Mouse (Mus musculus) liver, adult (tissue): ENCODE data around the gene Rdh16f2.

Experiments
- GATA4 ChIP-seq: IDR thresholded peaks from 2 replicates; pipeline ENCODE4 v1.6.1; 2014; ENCODE audit warnings: mild to moderate bottlenecking, low read length; ENCODE audit not compliant: insufficient replicate concordance

The Rdh16f2 gene

DNA sequence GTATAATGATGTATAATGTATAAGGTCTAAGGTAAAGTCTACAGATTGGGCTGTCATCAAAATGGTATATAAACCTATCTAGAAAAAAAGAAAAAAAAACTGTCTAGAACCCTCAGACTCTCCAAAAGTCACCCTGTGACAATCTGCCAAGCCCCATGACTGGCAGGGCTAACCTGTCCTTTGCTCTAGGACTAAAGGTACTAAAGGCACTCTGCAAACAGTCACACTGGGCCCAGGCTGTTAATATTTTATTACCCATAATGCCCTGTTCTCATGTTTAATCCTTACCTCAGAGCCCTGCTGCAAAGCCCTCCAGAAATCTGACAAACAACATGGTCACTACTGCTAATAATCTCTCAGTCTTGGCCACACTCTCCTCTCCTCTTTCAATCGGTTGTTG is 20.3 kb downstream of the Rdh16f2 start:
- TF ChIP-seq GATA4 = no peak

DNA sequence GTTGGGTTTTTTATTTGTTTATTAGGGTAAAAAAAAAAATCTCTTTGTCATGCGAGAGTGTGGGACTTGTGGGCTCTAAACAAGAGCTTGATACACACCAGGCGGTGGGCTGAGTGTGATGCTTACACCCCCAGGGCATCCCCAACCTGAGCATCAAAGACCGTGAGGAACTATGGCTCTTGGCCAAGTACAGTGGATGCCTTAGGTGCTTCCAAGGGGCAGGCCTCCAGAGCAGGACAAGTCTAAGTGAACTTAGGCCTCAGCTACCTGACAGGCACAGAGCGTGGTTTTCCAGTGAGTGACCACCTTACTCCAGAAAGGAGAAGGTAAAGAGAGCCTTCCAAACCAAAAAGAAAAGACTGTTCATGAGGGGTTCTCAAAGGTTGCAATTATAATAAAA is 20.7 kb downstream of the Rdh16f2 start:
- TF ChIP-seq GATA4 = no peak

DNA sequence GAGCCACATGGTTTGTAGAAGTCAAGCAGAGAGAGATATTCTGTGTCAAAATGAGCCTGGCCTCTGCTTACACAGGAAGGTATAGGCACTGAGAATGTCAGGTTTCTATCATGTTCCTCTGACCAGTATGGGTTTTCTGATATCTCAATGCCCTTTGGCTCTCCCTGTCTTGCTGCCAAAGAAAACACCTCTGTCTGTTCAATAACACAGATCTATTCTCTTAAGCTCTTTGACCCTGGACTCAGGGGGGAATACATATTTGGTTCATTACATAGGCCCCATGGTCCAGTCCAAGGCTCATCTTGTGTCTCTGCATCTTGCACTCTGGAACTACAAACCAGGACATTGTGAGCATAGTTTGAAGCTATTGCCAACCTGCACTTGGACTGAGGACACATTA is 22.3 kb downstream of the Rdh16f2 start, which contains the start of gene Rdh7:
Gene Rdh7, minus strand, starts transcription at position 213 of the 400 bp plus-strand sequence.
- peak; percentile 93 for TF ChIP-seq GATA4

DNA sequence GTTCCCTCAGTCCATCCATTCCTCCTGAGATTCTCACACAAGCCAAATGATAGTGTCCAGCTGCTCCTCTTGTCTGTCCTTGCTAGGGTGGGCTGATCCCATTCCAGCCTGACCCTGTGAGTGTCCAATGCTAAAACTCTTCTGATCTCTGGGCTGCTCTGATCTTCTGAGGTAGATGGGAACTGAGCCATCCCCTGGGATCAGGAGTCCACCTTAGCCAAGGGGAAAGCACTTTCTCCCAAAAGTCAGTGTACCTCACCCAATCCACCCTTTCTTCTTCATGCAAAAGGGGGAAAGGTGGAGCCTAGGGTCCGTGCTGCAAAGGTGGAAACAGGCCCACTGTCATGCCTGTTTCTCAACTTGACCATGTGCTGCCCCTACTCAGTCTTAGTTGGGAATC is 25.2 kb downstream of the Rdh16f2 start:
- no peak for TF ChIP-seq GATA4

DNA sequence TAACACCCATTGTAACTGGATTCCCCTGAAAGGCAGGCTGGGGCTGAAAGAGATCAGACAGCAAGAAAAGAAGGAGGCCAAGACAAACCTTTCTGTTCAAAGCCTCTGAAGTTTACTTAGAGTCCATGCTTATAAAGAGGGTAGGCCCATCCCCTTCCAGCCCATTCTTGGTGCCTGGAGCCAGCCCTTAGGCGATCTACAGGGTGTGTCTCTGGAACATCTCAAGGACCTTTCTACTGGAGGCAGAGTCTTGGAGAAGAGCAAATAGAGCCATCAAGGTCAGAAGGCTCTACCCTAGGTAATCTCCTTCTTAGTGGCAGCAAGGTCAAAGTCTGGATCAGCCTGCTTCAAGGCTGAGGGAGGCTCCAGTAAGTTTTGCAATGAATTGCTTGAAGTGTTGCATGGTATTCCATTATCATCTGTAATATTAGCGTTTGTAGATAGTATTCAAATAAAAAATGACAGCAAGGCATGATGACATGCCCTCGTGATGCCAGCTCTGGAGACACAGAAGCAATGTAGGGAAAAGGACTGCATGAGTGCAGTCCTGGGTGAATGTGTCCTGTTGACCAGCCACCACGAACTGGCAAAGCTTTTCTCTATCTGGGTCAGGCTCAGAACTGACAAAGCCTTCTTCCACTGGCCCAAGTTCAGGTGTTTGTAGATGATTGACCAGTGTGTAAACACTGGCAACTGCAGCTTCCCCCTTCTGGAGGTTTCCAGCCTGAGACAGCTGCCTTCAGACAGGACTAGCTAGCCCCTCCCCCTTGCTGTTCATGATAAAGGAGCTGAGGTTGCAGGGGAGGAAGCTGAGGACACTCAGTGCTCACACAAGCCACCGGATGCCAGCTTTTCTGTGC is 27.1 kb downstream of the Rdh16f2 start:
- TF ChIP-seq GATA4 = peak; percentile 67; the same call in 1 of the 2 replicates

DNA sequence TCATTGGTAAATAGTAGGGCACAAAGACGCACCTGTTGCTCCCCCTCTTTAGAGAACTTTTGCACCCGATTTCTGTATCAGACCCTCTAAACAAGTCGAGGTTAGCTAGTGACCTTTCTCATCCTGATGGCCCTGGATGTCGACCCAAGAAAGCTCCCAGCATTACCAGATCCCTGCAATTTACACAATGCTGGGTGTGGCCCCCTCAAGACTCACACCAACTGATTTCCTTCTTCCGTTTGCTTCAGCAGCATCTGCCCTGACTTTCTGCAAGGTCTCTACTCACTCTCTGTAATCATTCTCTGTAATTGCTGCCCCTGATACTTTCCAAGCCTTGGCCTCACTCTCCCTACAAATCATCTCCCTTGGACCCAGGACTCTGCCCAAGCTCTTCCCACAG is 30.4 kb downstream of the Rdh16f2 start:
- TF ChIP-seq GATA4 = no peak

DNA sequence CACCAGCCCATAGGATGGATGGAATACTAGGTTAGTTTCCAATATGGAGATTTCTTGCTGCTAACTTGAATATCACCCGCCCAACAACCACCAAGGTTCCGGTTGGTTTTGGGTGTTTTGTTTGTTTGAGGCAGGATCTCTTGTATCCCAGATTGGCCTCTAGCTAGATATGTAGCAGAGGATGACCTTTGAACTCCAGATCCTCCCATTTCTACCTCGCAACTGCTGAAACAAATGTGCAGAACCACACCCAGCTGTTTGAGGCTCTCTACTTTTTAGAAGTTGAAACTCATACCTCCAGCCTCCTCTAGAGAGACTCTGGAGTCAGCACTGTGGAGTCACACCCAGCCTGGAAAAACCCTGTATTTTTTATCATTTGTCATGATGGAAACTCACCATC is 31.2 kb downstream of the Rdh16f2 start:
- no peak for TF ChIP-seq GATA4

DNA sequence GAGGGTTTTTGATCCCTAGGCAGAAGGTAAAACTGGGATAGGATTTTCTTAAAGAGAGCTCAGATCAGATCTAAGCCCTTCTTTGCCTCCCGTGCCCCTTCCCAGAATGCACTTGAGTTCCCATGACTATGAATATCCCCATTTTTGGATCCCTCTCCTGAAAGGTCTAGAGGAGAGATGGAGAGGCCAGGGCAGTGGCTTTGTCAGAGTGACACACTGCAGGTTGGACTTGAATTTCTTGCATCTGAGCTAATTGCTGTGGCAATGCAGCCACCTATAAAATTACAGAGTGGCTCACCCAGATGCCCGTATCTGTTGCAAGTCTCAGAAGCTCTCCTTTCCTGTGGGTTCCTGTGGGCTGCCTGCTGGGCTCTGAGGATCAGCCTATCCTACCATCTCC is 31.9 kb downstream of the Rdh16f2 start, which contains the start of gene Sdr9c7:
Gene Sdr9c7, plus strand, starts transcription at position 301 of the 400 bp plus-strand sequence.
- no peak for TF ChIP-seq GATA4

DNA sequence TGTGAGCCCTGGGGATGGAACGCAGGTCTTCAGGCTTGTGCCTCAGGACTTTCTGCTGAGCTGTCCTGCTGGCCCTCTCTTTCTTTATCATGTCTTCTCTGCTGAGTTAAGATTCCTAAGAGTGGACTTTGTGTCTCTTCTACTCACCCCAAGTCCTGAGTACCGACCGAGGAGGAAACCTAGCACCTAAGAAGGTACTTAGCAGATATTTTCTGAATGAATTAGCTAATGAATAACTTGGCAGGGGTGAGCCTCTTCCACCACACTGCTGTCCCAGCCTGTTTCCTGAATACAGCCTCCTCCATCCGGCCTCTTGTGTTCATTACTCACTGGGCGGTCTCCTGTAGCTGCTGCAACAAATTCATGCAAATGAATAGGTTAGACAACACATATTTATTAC is 33.5 kb downstream of the Rdh16f2 start:
- TF ChIP-seq GATA4 = no peak

DNA sequence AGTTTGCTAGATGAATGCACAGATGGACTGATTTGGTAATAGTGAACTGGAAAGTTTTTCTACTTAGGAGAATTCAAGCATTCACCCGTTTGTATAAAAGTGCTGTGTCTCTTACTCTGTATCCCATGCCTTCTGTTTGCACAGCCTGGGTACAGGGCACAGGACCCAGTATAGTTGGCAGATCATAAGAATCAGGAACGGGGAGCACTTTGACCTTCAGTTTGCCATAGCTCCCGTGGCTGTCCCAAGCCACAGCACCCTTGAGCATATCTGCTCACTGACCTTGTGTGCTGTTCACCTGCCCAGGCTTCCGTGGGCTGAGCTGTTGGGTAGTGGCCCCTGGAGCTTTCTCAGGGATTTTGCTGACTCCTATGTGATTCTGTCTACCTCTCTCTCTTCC is 35.5 kb downstream of the Rdh16f2 start:
- no peak for TF ChIP-seq GATA4

DNA sequence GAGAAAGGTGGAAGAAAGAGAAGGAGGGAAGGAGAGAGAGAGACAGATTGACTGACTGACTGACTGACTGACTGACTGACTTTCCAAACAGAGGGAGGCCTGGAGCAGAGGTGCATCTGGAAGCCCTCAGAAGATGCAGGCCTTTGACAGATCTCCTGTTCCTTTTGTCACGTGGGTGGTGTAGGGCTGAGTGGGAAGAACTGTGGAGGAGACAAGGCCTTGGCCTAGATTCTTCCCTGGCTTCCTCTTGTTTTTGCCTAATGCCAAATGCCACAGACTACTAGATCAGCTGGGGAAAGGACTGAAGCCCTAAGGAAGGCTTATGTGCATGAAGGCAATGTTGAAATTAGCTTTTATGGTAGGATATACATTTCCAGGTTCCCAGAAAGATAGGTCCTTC is 36.8 kb downstream of the Rdh16f2 start:
- TF ChIP-seq GATA4 = no peak

DNA sequence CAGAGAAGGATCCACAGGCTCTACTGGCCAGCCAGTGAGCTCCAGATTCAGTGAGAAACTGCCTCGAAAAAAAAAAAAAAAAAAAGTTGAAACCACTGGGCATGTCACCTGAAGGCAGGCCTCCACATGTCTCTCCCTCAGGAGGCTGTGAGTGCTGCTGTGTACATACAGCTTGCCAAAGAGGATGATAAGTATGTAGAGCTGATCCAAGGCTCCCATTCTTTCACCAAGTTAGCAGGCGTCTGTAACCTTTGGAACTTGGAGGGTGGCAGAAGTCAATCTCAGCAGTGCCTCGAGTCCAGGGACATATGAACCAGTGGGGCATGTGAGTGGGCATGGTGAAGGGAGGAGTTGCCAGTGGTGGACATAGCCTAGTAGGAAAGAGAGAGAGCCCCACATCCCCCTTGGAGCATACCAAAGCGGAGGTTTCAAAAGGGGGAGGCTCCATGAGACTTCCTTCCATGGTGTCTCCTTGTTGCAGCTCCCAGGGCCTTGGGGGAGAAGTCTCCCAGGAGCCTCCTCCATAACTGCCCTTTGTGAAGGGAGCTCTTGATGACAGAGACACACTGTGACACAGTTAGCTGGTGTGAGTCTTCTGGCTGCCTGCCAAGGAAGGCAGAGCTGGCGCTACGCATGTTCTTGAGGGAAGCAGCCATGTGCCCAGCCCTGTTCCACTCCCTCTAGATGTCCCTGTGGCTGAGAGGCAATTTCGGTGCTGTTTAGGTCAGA is 38.6 kb downstream of the Rdh16f2 start:
- no peak for TF ChIP-seq GATA4

DNA sequence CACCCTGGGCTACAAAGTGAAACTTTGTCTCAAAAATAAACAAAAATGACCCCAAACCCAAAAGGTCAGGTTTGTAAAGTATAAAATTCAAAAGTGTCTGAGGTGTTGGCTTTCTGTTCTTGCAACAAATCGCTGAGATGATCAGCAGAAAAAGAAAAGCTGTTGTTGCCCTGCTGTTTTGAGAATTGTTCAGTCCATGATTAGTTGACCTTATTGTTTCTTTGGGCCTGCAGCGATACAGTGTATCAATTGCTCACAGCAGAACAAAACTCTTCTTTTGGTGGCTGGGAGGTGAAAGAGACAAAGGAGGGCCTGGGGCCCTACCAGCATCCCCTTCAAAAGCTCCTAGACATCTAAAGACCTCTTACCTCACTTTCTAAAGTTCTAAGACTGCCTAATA is 39.9 kb downstream of the Rdh16f2 start:
- TF ChIP-seq GATA4 = no peak

DNA sequence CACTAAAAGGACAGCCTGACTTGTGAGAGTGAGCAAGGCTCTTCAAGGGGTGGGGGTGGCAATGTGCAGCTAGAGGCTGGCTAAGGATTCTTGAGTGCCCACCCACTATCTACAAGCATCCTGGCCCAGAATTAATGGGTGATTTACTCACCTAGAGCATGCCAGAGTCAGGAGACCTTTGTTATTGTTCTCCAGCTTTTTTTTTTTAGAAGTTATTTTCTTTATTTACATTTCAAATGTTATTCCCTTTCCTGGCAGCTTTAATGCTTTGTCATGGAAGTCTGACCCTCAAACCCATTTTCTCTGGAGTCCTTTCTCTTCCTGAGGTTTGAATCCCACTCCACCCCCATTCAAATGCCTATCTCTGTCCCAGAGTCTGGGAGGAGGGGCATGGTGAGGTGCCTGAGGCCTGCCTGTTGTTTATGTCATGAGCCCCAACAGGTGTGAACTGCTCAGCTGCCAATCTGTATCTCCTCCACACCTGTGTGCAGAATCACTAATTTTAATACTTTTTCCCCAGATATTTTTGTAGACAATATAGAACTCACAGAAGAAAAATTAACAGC is 41.2 kb downstream of the Rdh16f2 start:
- no peak for TF ChIP-seq GATA4

DNA sequence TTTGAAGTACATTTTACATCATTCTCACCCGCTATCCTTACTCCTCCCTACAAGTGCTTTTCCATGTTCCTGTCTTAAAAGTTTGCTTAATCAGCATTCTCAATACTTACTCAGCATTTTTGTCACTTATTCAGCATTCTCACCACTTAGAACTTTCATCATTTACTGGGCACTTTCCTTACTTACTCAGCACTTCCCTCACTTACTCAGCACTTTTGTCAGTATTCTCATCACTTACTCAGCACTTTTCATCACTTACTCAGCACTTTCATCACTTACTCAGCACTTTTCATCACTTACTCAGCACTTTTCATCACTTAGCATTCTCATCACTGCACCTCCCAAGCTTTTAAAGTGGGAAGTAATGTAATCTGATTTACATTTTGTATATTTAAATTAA is 49.3 kb downstream of the Rdh16f2 start:
- TF ChIP-seq GATA4 = no peak

DNA sequence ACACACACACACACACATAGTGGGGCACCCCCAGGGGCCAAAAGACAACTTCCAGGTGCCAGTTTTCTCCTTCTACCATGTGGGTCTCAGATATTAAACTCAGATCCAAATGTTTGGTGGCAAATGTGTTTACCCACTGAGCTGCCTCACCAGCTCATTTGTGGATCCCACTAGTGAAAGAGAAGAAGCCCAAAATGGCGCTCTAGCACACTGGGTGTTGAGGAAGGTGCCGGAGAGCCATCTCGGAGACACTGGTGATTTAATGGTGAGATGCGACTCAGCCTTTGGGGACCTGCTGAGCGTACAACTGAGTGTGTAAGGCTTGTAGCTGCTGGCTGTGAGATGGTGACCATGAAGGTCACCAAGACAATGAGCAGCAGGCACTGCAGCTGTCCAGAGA is 51.4 kb downstream of the Rdh16f2 start:
- no peak for TF ChIP-seq GATA4

DNA sequence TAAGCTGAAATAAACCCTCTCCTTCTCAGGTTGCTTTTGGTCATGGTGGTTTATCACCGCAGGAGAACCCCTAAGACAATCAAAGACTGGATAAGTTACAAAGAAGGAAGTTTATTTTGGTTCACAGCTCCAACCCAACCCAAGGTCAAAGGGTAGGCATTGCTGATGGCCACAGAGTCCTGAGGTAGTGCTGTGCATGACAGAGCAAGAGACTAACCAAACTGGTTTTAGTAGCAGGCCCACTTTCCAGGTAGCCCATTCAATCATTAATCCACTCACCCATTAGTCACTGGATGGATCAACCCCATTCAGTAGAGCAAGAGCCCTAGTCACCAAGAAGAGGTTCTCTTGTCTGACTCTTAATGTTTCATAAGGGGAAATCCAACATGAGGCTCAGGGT is 56.0 kb downstream of the Rdh16f2 start:
- no peak for TF ChIP-seq GATA4

DNA sequence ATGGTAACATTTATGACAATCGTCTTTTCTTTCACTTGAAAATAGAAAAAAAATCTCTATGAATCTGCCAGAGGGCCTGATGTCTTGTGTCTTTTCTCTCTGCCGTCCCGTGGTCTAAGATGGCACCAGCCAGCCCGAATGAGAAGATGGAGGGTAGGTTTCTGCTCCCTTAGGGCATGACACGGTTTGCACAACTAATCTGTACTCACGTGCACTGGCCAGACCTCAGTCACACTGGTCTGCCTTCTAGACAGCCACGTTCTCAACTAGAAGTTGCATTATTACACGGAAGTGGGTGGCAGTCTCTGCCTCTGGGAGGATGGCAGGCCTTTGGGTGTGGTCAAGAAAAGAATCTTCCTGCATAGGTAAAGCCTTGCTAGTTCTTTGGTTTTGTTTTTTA is 56.8 kb downstream of the Rdh16f2 start:
- no peak for TF ChIP-seq GATA4
